Mouse (Mus musculus) hindbrain, embryonic 16.5 days (tissue): Measurements from ENCODE around the gene Kdm1b. TPM values are rescaled to one million over a fixed set of nuclear protein-coding genes. Genes with fewer than 3 reads are reported as not detected.

ENCODE experiments used
- ATAC-seq: fragments of 200-750 bp; cut with Nextera tagmentation; 2 replicates; pipeline ENCODE4 v1.8.0; 2017; ENCODE audit warnings: moderate TSS enrichment, moderate library complexity
- H3K27ac ChIP-seq: fragments of 300-500 bp; sonication (generic); 2 replicates; pipeline ENCODE4 v1.5.1; 2014; ENCODE audit warnings: low read depth, mild to moderate bottlenecking, control low read depth, low read length, moderate library complexity
- H3K27me3 ChIP-seq: fragments of 300-500 bp; sonication (generic); replicated peaks from 2 replicates; pipeline ENCODE4 v1.6.1; 2014; ENCODE audit warnings: low read length; ENCODE audit not compliant: control insufficient read depth, insufficient read depth
- H3K36me3 ChIP-seq: fragments of 300-500 bp; sonication (generic); 2 replicates; pipeline ENCODE4 v1.6.1; 2014; ENCODE audit warnings: mild to moderate bottlenecking, low read length, moderate library complexity, mixed read lengths; ENCODE audit not compliant: control insufficient read depth, insufficient read depth
- H3K4me1 ChIP-seq: fragments of 300-500 bp; sonication (generic); 2 replicates; pipeline ENCODE4 v1.6.1; 2014; ENCODE audit warnings: low read depth, low read length; ENCODE audit not compliant: control insufficient read depth, insufficient read depth
- H3K4me2 ChIP-seq: fragments of 300-500 bp; sonication (generic); 2 replicates; pipeline ENCODE4 v1.6.1; 2014; ENCODE audit warnings: mild to moderate bottlenecking, low read length, control low read depth, moderate library complexity
- H3K4me3 ChIP-seq: fragments of 300-500 bp; sonication (generic); 2 replicates; pipeline ENCODE4 v1.5.1; 2014; ENCODE audit warnings: mild to moderate bottlenecking, low read length, control low read depth, moderate library complexity
- H3K9ac ChIP-seq: fragments of 300-500 bp; sonication (generic); 2 replicates; pipeline ENCODE4 v1.6.1; 2014; ENCODE audit warnings: low read depth, mild to moderate bottlenecking, control low read depth, low read length, moderate library complexity
- H3K9me3 ChIP-seq: fragments of 300-500 bp; sonication (generic); 2 replicates; pipeline ENCODE4 v1.6.1; 2014; ENCODE audit warnings: mild to moderate bottlenecking, low read length, moderate library complexity; ENCODE audit not compliant: control insufficient read depth
- WGBS: fragments of 180-500 bp; shearing (Covaris S2); extraction: QIAGEN DNeasy Blood & Tissue Kit; methylation state at CpG from one replicate; pipeline ENCODE4 v1.1.7; 2014; 5-methylcytosine and 5-hydroxymethylcytosine counted together
- polyA plus RNA-seq: library from polyadenylated mRNA; unstranded; fragments of >200 nt; fragmentation: Nextera tagmentation; extraction: Ambion mirVana; gene quantifications from 2 replicates; pipeline ENCODE4 v1.2.1, GENCODE M21; 2015

Kdm1b gene
- polyA plus RNA-seq, 1 experiment from 2014 or later, result 17.5 TPM

- Histone ChIP-seq H3K4me1 (no peaks in the 10 kb centered on the region), H3K9ac (no peak overlapping the region), H3K36me3 (no peaks in the 10 kb centered on the region), H3K4me3 (no peak overlapping the region), H3K27me3 (no peaks in the 10 kb centered on the region), H3K9me3 (no peaks in the 10 kb centered on the region), H3K27ac (no peak overlapping the region), H3K4me2 (no peak overlapping the region)
- 78% methylated on average over 7 of the region's 7 CpGs for WGBS
- no peak for ATAC-seq
Measured at GRCm38 (mm10) chr13:47020798-47021197, 22.5 kb upstream of the Kdm1b start.

GRCm38 (mm10) chr13:47030376-47031107 lies 12.8 kb upstream of the Kdm1b start:
- Histone ChIP-seq H3K9ac (no peak overlapping the region), H3K4me2 (no peak overlapping the region), H3K27ac (no peak overlapping the region), H3K4me1 (no peaks in the 10 kb centered on the region), H3K27me3 (no peaks in the 10 kb centered on the region), H3K9me3 (no peaks in the 10 kb centered on the region), H3K4me3 (no peak overlapping the region), H3K36me3 (no peaks in the 10 kb centered on the region)
- WGBS, result 89% methylated on average over 17 of the region's 17 CpGs
- no peak for ATAC-seq

- Histone ChIP-seq H3K4me2 (no peak overlapping the region), H3K9me3 (no peaks in the 10 kb centered on the region), H3K27me3 (no peaks in the 10 kb centered on the region), H3K36me3 (no peaks in the 10 kb centered on the region), H3K4me3 (no peak overlapping the region), H3K27ac (no peak overlapping the region), H3K4me1 (no peaks in the 10 kb centered on the region), H3K9ac (no peak overlapping the region)
- ATAC-seq, result no peak
- 94% methylated on average over 4 of the region's 4 CpGs for WGBS
Measured at GRCm38 (mm10) chr13:47033602-47034001, 9.7 kb upstream of the Kdm1b start.

GRCm38 (mm10) chr13:47037946-47038345 lies 5.4 kb upstream of the Kdm1b start:
- Histone ChIP-seq H3K4me1 (peaks cover 3% of the 10 kb centered on the region), H3K4me2 (no peak overlapping the region), H3K27ac (no peak overlapping the region), H3K9me3 (no peaks in the 10 kb centered on the region), H3K4me3 (no peak overlapping the region), H3K27me3 (no peaks in the 10 kb centered on the region), H3K36me3 (no peaks in the 10 kb centered on the region), H3K9ac (no peak overlapping the region)
- 71% methylated on average over 6 of the region's 6 CpGs for WGBS
- ATAC-seq, result no peak

- no peak for ATAC-seq
- peaks cover 6% of the 10 kb centered on the region for H3K4me1 ChIP-seq
- H3K9ac ChIP-seq, result no peak overlapping the region
- H3K4me3 ChIP-seq, result no peak overlapping the region
- H3K9me3 ChIP-seq, result no peaks in the 10 kb centered on the region
- no peaks in the 10 kb centered on the region for H3K27me3 ChIP-seq
- no peak overlapping the region for H3K4me2 ChIP-seq
- no peak overlapping the region for H3K27ac ChIP-seq
- 94% methylated on average over 5 of the region's 5 CpGs for WGBS
- no peaks in the 10 kb centered on the region for H3K36me3 ChIP-seq
Measured at GRCm38 (mm10) chr13:47040061-47040460, 3.2 kb upstream of the Kdm1b start.

- Histone ChIP-seq H3K4me1 (peaks cover 6% of the 10 kb centered on the region), H3K9me3 (no peaks in the 10 kb centered on the region)
Measured at GRCm38 (mm10) chr13:47042024-47042633, 1.2 kb upstream of the Kdm1b start.

GRCm38 (mm10) chr13:47043833-47044616 lies 726 bp downstream of the Kdm1b start:
- peaks cover 5% of the 10 kb centered on the region for H3K36me3 ChIP-seq
- H3K4me3 ChIP-seq, result peak overlapping the region; percentile 93
- peaks cover 6% of the 10 kb centered on the region for H3K4me1 ChIP-seq
- H3K27ac ChIP-seq, result peak overlapping the region; percentile 83
- peak overlapping the region; percentile 95 for H3K4me2 ChIP-seq
- H3K9me3 ChIP-seq, result no peaks in the 10 kb centered on the region
- no peaks in the 10 kb centered on the region for H3K27me3 ChIP-seq
- peak overlapping the region; percentile 88 for H3K9ac ChIP-seq
- peak; percentile 34 for ATAC-seq
- WGBS, result under 1% methylated on average over 43 of the region's 45 CpGs

More at GRCm38 (mm10) chr13:47042024-47042633, 1.2 kb upstream of the Kdm1b start:
- whole genome bisulfite sequencing, result 54% methylated on average over 8 of the region's 8 CpGs
- Histone ChIP-seq H3K4me3 (peak overlapping the region; percentile 93; the same call in 1 of the 2 replicates), H3K27ac (peak overlapping the region; percentile 51; the same call in 1 of the 2 replicates), H3K36me3 (no peaks in the 10 kb centered on the region), H3K27me3 (no peaks in the 10 kb centered on the region), H3K9ac (no peak overlapping the region), H3K4me2 (peak overlapping the region; percentile 95)
- no peak for ATAC-seq

GRCm38 (mm10) chr13:47044617-47044947 lies 1.3 kb downstream of the Kdm1b start, which contains the start of gene Tpmt:
TSS of gene Tpmt (minus strand) at chr13:47044737.
- ATAC-seq, result no peak
- H3K9me3 ChIP-seq, result no peaks in the 10 kb centered on the region
- H3K4me1 ChIP-seq, result peaks cover 6% of the 10 kb centered on the region
- H3K36me3 ChIP-seq, result peaks cover 10% of the 10 kb centered on the region
- peak within 1 kb of the TSS; percentile 93 for H3K4me3 ChIP-seq
- H3K4me2 ChIP-seq, result peak within 1 kb of the TSS; percentile 95
- H3K27me3 ChIP-seq, result no peaks in the 10 kb centered on the region
- H3K27ac ChIP-seq, result peak within 1 kb of the TSS; percentile 83
- H3K9ac ChIP-seq, result peak within 1 kb of the TSS; percentile 88
- 10% methylated on average over 10 of the region's 10 CpGs for WGBS

GRCm38 (mm10) chr13:47047996-47048395 lies 4.7 kb downstream of the Kdm1b start:
- WGBS, result 86% methylated on average over 4 of the region's 4 CpGs

More at GRCm38 (mm10) chr13:47047996-47048395, 4.7 kb downstream of the Kdm1b start:
- Histone ChIP-seq H3K4me1 (peaks cover 3% of the 10 kb centered on the region), H3K9me3 (no peaks in the 10 kb centered on the region), H3K36me3 (peaks cover 24% of the 10 kb centered on the region), H3K9ac (no peak overlapping the region), H3K27ac (no peak overlapping the region), H3K4me3 (no peak overlapping the region), H3K27me3 (no peaks in the 10 kb centered on the region), H3K4me2 (no peak overlapping the region)
- no peak for ATAC-seq
